Mouse (Mus musculus): ENCODE results near the gene Olfr520.
"Not testable (repeated sequence)": the region's sequence is repeated elsewhere in the genome, so short reads cannot be mapped to it uniquely, and the experiment has no call there.

Olfr520 gene

DNA sequence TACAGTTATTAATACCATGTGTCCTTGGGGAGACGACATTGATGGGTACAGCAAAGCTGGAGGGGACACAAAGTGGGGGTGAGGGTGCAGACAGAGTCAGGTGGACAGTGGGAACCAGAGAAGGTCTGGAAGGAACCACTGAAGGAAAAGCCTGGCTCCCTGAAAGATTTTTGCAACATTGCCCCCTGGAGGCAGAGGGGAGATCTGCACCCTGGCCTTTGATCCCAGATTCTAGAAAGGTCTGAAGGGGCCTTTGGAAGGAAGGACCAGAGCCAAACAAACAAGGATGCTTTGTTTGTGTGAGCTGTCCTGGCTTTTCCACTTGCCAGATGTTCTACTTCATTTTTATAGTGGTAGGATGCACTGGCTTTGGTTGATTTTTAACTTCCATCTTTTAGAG is 19.6 kb upstream of the Olfr520 start:
- no peak for DNase-seq (ENCODE audit: extremely low read depth, low read depth, low spot score)

DNA sequence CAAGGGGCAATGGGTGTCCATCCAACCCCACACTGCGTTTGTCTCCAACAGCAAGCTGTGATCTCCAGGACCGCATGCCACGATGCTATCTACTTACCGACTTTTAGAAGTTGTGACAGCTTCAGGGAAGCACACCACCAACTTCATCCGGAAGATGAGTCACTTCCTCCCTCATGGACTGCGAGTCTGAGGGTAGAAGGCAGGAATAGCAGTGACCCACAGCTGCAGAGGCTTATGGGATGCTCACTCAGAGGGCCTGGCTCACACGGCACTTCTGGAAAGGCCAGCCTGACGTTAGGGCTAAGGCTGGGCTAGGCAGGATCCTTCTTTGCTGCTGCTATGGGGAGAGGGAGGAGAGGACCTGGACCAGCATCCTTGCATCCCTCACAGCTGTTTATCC is 18.9 kb upstream of the Olfr520 start, which contains the start of gene Slco2b1:
TSS of gene Slco2b1 (minus strand) at position 175 of the 400 bp plus-strand sequence.
- DNase-seq (ENCODE audit: extremely low read depth, low read depth, low spot score): no peak

DNA sequence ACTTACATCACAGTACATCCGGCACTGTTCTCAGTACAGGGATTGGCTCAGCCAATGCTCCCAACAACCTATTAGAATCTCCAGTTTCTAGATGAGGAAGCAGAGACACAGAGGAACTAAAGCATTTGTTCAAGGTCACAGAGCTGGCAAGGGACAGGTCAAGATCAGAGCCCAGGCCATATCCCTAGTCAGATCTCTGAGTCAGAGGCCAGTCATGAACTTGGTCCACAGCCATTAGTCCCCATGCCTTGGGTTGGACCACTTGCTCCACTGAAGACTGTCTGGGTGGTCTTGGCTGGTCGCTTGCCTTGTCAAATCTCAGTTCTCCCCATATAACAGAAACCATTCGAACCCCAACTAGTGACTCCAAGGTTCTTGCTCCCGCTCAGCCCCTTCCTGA is 17.6 kb upstream of the Olfr520 start:
- no peak for DNase-seq (ENCODE audit: extremely low read depth, low read depth, low spot score)

DNA sequence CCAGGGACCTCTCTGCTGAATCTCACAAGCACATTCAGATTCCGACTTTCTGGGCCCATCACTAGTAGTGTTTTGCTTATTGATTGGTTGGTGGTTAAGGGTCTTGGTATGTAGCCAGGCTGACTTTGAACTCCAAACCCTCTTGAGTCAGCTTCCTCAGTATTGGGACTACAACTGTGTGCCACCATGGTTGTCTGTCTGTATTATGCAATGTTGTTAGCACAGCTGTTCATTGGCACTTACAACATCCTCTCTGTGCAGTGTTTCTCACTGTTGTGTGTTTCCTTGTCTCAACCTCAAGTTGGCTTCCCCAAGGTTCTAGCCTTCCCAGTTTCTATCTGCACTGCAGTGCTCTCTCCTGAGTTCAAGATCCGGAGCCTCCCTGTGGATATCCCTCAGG is 13.5 kb upstream of the Olfr520 start:
- no peak for DNase-seq (ENCODE audit: extremely low read depth, low read depth, low spot score)

DNA sequence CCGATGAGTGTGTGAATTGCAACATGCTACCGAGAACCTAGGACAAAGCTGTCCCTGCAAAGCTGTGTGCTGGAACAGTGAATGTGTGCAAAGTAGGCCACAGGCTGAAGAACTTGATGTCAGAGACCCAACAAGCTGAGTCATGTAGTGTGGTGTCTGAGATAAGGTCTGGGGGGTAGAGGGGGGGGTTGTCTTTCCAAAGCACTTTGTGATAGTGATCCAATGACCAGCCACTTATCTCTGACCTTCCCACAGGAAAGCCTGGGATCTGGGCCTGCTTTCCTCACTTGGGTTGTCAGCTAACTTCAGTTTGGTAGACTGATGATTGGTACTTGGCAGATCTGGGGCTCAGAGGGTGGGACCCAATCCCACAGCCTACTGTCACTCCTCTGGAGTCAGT is 4.5 kb downstream of the Olfr520 start:
- no peak for DNase-seq (ENCODE audit: extremely low read depth, low read depth, low spot score)

DNA sequence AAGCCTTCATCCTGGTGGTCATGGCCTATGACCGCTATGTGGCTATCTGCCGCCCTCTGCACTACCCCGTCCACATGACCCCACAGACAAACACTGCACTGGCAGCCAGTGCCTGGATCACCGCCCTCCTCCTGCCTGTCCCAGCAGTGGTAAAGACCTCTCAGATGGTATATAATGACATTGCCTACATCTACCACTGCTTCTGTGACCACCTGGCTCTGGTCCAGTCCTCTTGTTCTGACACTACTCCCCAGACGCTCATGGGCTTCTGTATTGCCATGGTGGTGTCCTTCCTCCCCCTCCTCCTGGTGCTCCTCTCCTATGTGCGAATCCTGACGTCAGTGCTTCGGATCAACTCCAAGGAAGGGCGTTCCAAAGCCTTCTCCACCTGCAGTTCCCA is 5.4 kb downstream of the Olfr520 start:
- DNase-seq (ENCODE audit: extremely low read depth, low read depth, low spot score): not testable (repeated sequence)

DNA sequence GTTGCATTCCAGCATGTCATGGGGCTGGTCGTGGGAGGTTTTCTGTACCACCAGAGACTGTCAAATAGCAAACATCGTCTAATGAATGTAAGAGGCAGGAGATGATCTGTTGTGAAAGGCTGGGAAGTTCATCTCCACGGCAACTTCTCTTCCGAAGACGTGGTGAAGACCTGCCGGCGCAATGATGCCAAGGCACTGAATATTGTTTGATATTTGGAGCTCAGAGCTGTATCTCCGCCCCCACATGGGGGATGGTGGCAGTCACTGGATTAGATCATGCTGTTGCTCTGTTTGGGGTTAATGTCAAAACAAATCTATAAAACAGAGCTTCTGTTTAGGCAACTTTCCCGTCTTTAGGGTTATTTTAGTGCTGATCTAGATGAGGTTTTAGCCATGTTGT is 9.2 kb downstream of the Olfr520 start:
- DNase-seq (ENCODE audit: extremely low read depth, low read depth, low spot score): no peak

DNA sequence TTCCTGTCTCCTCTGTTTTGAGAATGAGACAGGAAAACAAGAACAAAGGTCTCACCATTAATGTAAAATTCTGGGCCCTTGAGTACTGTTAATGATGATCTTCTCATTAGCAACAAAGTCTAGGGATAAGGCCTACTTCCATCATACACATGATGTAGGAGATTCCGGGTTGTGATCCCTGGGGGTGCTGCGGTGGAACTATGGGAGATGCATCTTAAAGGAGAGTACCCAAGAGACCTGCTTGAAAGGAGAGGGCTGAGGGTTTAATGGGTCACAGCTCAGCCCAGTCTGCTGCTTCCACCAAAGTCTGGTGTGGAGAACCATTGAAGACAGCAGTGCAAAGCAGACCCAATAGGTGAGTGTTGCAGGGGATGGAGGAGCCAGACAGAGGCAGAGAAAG is 33.1 kb downstream of the Olfr520 start, which contains the start of gene Olfr521:
TSS of gene Olfr521 (plus strand) at position 301 of the 400 bp plus-strand sequence.
- no peak for DNase-seq (ENCODE audit: extremely low read depth, low read depth, low spot score)

DNA sequence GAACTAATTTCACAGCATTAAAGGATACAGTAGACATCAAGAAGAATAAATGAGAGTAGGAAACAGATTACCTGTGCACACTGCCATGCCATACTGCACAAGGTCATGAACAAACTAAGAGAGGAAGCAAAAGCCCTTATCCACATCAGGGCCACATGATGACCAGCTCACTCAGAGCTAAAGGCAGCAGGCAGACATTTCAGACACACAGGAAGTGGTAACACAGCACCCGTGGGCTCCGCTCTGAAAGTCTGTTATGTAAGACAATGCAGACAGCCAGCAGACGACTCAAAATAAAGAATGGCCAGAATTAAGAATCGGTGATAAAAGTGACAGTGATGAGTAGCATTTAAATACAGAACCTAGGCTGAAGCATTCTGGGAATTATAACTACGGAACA is 51.3 kb downstream of the Olfr520 start:
- no peak for DNase-seq (ENCODE audit: extremely low read depth, low read depth, low spot score)

DNA sequence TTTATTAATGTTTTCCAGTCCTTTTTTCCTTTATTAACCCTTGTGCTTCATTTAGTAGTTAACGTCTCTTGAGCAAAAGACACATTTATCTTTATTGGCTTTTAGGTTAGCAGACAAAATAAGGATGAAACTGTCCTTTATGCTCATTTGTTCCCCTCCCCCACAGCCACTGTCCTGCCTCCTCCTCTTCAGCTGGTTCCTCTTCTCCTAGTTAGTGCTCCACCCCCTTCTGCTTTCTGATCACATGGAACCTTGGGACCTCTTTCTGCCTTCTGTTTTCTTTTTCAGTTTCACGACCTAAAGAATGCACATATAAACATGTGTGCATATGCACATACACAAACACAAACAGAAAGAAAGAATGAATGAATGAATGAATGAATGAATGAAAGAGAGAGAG is 51.8 kb downstream of the Olfr520 start:
- DNase-seq (ENCODE audit: extremely low read depth, low read depth, low spot score): no peak

DNA sequence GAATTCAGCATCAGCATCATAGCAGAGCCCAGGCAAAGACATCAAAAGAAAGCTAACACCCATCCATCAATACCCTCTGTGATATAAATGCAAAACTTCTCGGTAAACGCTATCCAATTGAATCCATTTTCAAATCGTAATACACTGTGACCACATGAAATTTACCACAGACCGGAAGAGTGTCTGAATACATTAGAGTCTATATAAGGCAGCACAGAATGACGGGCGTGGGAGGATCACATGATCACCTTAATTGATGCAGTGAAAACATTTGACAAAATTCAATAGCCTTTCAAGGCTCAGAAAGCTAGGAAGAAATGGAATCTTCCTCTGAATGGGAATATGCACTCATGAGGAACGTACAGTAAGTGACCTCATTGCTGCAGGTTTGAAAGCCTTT is 53.3 kb downstream of the Olfr520 start:
- DNase-seq (ENCODE audit: extremely low read depth, low read depth, low spot score): no peak

DNA sequence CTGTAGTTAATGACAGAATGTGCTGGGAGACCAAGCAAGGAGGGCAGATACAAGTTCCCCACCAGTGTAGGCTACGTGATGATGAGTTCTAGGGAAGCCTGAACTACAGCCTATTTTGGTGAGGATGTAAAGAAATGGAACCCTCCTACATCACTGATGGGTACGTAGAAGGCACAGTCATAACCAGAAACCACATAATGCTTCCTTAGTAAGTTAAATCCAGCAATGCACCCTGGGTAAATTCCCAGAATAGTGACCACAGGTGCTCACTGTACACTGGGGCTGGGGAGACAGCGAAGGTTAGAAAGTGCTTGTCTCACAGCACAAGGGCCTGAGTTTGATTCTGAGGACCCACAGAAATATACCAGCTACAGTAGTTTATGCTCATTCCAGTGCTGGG is 55.5 kb downstream of the Olfr520 start:
- DNase-seq (ENCODE audit: extremely low read depth, low read depth, low spot score): no peak
